Mouse (Mus musculus) bone marrow macrophage, adult 2 months (primary cell): ENCODE measurements around the gene Lrp1.

ENCODE experiments used
- CTCF ChIP-seq: IDR thresholded peaks from 2 replicates; pipeline ENCODE4 v1.5.1; 2012; ENCODE audit warnings: low read depth, mild to moderate bottlenecking, low read length, moderate library complexity
- POLR2A ChIP-seq: IDR thresholded peaks from 2 replicates; pipeline ENCODE4 v1.6.1; 2012; ENCODE audit warnings: mild to moderate bottlenecking, low read depth, low read length, borderline replicate concordance

DNA sequence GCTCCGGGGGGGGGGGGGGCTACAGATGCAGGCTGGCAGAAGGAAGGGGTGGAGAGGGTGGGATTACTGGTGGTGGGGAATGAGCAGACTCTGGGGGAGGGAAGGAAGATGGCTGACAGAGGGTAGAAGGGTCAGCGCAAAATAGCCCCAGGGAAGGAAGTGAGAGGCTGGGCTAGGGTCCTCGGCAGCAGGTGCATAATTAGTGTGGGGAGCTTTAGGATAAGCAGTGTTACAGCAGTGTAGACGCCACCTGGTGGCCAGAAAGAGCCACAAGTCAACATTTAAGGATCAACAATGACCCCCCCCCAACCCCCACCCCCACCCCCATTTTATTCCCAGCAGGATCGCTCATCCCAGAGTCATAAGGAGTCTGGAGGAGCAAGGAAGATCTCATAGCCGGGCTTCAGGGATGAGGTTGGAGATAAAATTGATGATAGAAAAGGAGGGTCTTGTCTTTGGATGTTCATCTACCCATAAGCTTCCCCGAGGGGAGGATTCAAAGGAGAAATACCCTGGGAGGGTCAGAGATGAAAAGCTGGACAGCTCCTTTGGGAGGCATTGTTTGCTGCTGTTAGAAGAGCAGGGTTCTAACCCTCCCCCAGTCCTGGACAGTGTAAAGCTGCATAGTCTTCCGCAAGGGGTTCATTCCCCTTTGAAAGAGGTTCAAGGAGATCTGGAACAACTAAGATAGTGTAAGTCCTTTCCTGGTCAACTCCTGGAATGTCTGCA, 84.2 kb downstream of the Lrp1 start:
- TF ChIP-seq CTCF = peak; percentile 70
- TF ChIP-seq POLR2A = no peak
